Mouse (Mus musculus): ENCODE results near the gene Flrt1. TPM values are rescaled to one million over a fixed set of nuclear protein-coding genes. Genes with fewer than 3 reads are reported as not detected.
"Not testable (repeated sequence)": the region's sequence is repeated elsewhere in the genome, so short reads cannot be mapped to it uniquely, and the experiment has no call there.

Gene Flrt1
- polyA plus RNA-seq, 1 experiment from 2014 or later: 12.0 TPM

- peaks cover 4% of the 10 kb centered on the region for H3K27me3 ChIP-seq (ENCODE audit: control insufficient read depth, insufficient read depth, low read depth, low read length)
- no peaks in the 10 kb centered on the region for H3K36me3 ChIP-seq (ENCODE audit: control insufficient read depth, insufficient read depth, low read length)
- ATAC-seq: no peak
- no peaks in the 10 kb centered on the region for H3K9me3 ChIP-seq (replicated peaks; ENCODE audit: control insufficient read depth, low read length, poor library complexity, severe bottlenecking)
- H3K4me3 ChIP-seq (ENCODE audit: low read depth, low read length): no peak overlapping the region
- no peak overlapping the region for H3K4me2 ChIP-seq (ENCODE audit: low read length)
- H3K9ac ChIP-seq (ENCODE audit: low read depth, low read length): no peak overlapping the region
- no peak overlapping the region for H3K27ac ChIP-seq (ENCODE audit: low read length)
- WGBS: 46% methylated on average over 3 of the region's 3 CpGs
- peaks cover 15% of the 10 kb centered on the region for H3K4me1 ChIP-seq (ENCODE audit: control insufficient read depth, insufficient read depth, low read length)
Measured at GRCm38 (mm10) chr19:7055173-7055572, 50.4 kb downstream of the Flrt1 start.

- WGBS: 68% methylated on average over 10 of the region's 10 CpGs
- Histone ChIP-seq H3K27me3 (ENCODE audit: control insufficient read depth, insufficient read depth, low read depth, low read length) (peaks cover 4% of the 10 kb centered on the region), H3K4me3 (ENCODE audit: low read depth, low read length) (no peak overlapping the region), H3K27ac (ENCODE audit: low read length) (no peak overlapping the region), H3K36me3 (ENCODE audit: control insufficient read depth, insufficient read depth, low read length) (no peaks in the 10 kb centered on the region), H3K9ac (ENCODE audit: low read depth, low read length) (no peak overlapping the region), H3K4me2 (ENCODE audit: low read length) (no peak overlapping the region), H3K4me1 (ENCODE audit: control insufficient read depth, insufficient read depth, low read length) (peaks cover 15% of the 10 kb centered on the region), H3K9me3 (replicated peaks; ENCODE audit: control insufficient read depth, low read length, poor library complexity, severe bottlenecking) (no peaks in the 10 kb centered on the region)
- ATAC-seq: no peak
Measured at GRCm38 (mm10) chr19:7054772-7055171, 50.8 kb downstream of the Flrt1 start.

GRCm38 (mm10) chr19:7053382-7053781 is 52.1 kb downstream of the Flrt1 start:
- not testable (repeated sequence) for H3K27me3 ChIP-seq (ENCODE audit: control insufficient read depth, insufficient read depth, low read depth, low read length); ATAC-seq; H3K9ac ChIP-seq (ENCODE audit: low read depth, low read length); H3K4me3 ChIP-seq (ENCODE audit: low read depth, low read length); H3K36me3 ChIP-seq (ENCODE audit: control insufficient read depth, insufficient read depth, low read length); H3K9me3 ChIP-seq (replicated peaks; ENCODE audit: control insufficient read depth, low read length, poor library complexity, severe bottlenecking); H3K4me2 ChIP-seq (ENCODE audit: low read length); H3K27ac ChIP-seq (ENCODE audit: low read length)
- 82% methylated on average over 4 of the region's 4 CpGs for WGBS
- H3K4me1 ChIP-seq (ENCODE audit: control insufficient read depth, insufficient read depth, low read length): peaks cover 15% of the 10 kb centered on the region

- no peak overlapping the region for H3K4me3 ChIP-seq (ENCODE audit: low read depth, low read length)
- 51% methylated on average over 4 of the region's 4 CpGs for WGBS
- no peak for ATAC-seq
- H3K4me2 ChIP-seq (ENCODE audit: low read length): no peak overlapping the region
- no peak overlapping the region for H3K9ac ChIP-seq (ENCODE audit: low read depth, low read length)
- H3K27me3 ChIP-seq (ENCODE audit: control insufficient read depth, insufficient read depth, low read depth, low read length): no peaks in the 10 kb centered on the region
- peaks cover 5% of the 10 kb centered on the region for H3K4me1 ChIP-seq (ENCODE audit: control insufficient read depth, insufficient read depth, low read length)
- H3K9me3 ChIP-seq (replicated peaks; ENCODE audit: control insufficient read depth, low read length, poor library complexity, severe bottlenecking): no peaks in the 10 kb centered on the region
- no peaks in the 10 kb centered on the region for H3K36me3 ChIP-seq (ENCODE audit: control insufficient read depth, insufficient read depth, low read length)
- H3K27ac ChIP-seq (ENCODE audit: low read length): no peak overlapping the region
Measured at GRCm38 (mm10) chr19:7044706-7045105, 60.8 kb downstream of the Flrt1 start.

GRCm38 (mm10) chr19:7044279-7044678 is 61.2 kb downstream of the Flrt1 start:
- no peak overlapping the region for H3K4me2 ChIP-seq (ENCODE audit: low read length)
- H3K27me3 ChIP-seq (ENCODE audit: control insufficient read depth, insufficient read depth, low read depth, low read length): no peaks in the 10 kb centered on the region
- ATAC-seq: no peak
- H3K36me3 ChIP-seq (ENCODE audit: control insufficient read depth, insufficient read depth, low read length): no peaks in the 10 kb centered on the region
- H3K9me3 ChIP-seq (replicated peaks; ENCODE audit: control insufficient read depth, low read length, poor library complexity, severe bottlenecking): no peaks in the 10 kb centered on the region
- peaks cover 5% of the 10 kb centered on the region for H3K4me1 ChIP-seq (ENCODE audit: control insufficient read depth, insufficient read depth, low read length)
- H3K4me3 ChIP-seq (ENCODE audit: low read depth, low read length): no peak overlapping the region
- no peak overlapping the region for H3K9ac ChIP-seq (ENCODE audit: low read depth, low read length)
- WGBS: 75% methylated on average over 4 of the region's 4 CpGs
- H3K27ac ChIP-seq (ENCODE audit: low read length): no peak overlapping the region

Other genes with a start within 250 kb of the Flrt1 start
- gene Ccdc88b, start 247.5 kb downstream of the Flrt1 start, polyA plus RNA-seq (2015; fragmentation: Nextera tagmentation; extraction: Ambion mirVana): 0.27 and 0.55 TPM in 2 replicates
- gene Trmt112, start 196.0 kb downstream of the Flrt1 start, polyA plus RNA-seq (2015; fragmentation: Nextera tagmentation; extraction: Ambion mirVana): 95.3 and 107 TPM in 2 replicates
- gene Prdx5, start 195.6 kb downstream of the Flrt1 start, polyA plus RNA-seq (2015; fragmentation: Nextera tagmentation; extraction: Ambion mirVana): 353 and 382 TPM in 2 replicates
- 13.2 and 13.4 TPM in 2 replicates for gene Esrra, start 183.9 kb downstream of the Flrt1 start, polyA plus RNA-seq (2015; fragmentation: Nextera tagmentation; extraction: Ambion mirVana)
- gene Catsperz, start 180.3 kb downstream of the Flrt1 start, polyA plus RNA-seq (2015; fragmentation: Nextera tagmentation; extraction: Ambion mirVana): 0.85 and 1.9 TPM in 2 replicates
- 7.7 and 11.7 TPM in 2 replicates for gene Kcnk4, start 171.2 kb downstream of the Flrt1 start, polyA plus RNA-seq (2015; fragmentation: Nextera tagmentation; extraction: Ambion mirVana)
- gene Bad, start 163.9 kb downstream of the Flrt1 start, polyA plus RNA-seq (2015; fragmentation: Nextera tagmentation; extraction: Ambion mirVana): 84.7 and 92.5 TPM in 2 replicates
- 68.8 and 69.7 TPM in 2 replicates for gene Gpr137, start 163.2 kb downstream of the Flrt1 start, polyA plus RNA-seq (2015; fragmentation: Nextera tagmentation; extraction: Ambion mirVana)
- gene Ppp1r14b, start 130.8 kb downstream of the Flrt1 start, polyA plus RNA-seq (2015; fragmentation: Nextera tagmentation; extraction: Ambion mirVana): 111 and 136 TPM in 2 replicates
- gene Plcb3, start 129.3 kb downstream of the Flrt1 start, polyA plus RNA-seq (2015; fragmentation: Nextera tagmentation; extraction: Ambion mirVana): 9.7 and 10.7 TPM in 2 replicates
- 114 and 129 TPM in 2 replicates for gene Fkbp2, start 125.2 kb downstream of the Flrt1 start, polyA plus RNA-seq (2015; fragmentation: Nextera tagmentation; extraction: Ambion mirVana)
- 41.9 and 57.8 TPM in 2 replicates for gene Vegfb, start 118.1 kb downstream of the Flrt1 start, polyA plus RNA-seq (2015; fragmentation: Nextera tagmentation; extraction: Ambion mirVana)
- 21.6 and 22.9 TPM in 2 replicates for gene Dnajc4, start 113.2 kb downstream of the Flrt1 start, polyA plus RNA-seq (2015; fragmentation: Nextera tagmentation; extraction: Ambion mirVana)
- 19.4 and 19.6 TPM in 2 replicates for gene Nudt22, start 109.6 kb downstream of the Flrt1 start, polyA plus RNA-seq (2015; fragmentation: Nextera tagmentation; extraction: Ambion mirVana)
- gene Trpt1, start 109.6 kb downstream of the Flrt1 start, polyA plus RNA-seq (2015; fragmentation: Nextera tagmentation; extraction: Ambion mirVana): 17.2 and 17.3 TPM in 2 replicates
- 3.0 and 3.5 TPM in 2 replicates for gene Fermt3, start 86.3 kb downstream of the Flrt1 start, polyA plus RNA-seq (2015; fragmentation: Nextera tagmentation; extraction: Ambion mirVana)
- gene Stip1, start 65.8 kb downstream of the Flrt1 start, polyA plus RNA-seq (2015; fragmentation: Nextera tagmentation; extraction: Ambion mirVana): 204 and 211 TPM in 2 replicates
- gene Macrod1, start 48.9 kb downstream of the Flrt1 start, polyA plus RNA-seq (2015; fragmentation: Nextera tagmentation; extraction: Ambion mirVana): 4.4 and 5.9 TPM in 2 replicates
- gene Otub1, start 100.6 kb upstream of the Flrt1 start, polyA plus RNA-seq (2015; fragmentation: Nextera tagmentation; extraction: Ambion mirVana): 235 and 240 TPM in 2 replicates
- 837 and 884 TPM in 2 replicates for gene Cox8a, start 111.9 kb upstream of the Flrt1 start, polyA plus RNA-seq (2015; fragmentation: Nextera tagmentation; extraction: Ambion mirVana)
- 68.1 and 69.6 TPM in 2 replicates for gene Naa40, start 135.5 kb upstream of the Flrt1 start, polyA plus RNA-seq (2015; fragmentation: Nextera tagmentation; extraction: Ambion mirVana)
- 17.9 and 20.1 TPM in 2 replicates for gene Rcor2, start 161.6 kb upstream of the Flrt1 start, polyA plus RNA-seq (2015; fragmentation: Nextera tagmentation; extraction: Ambion mirVana)
- 42.2 and 43.8 TPM in 2 replicates for gene Mark2, start 236.1 kb upstream of the Flrt1 start, polyA plus RNA-seq (2015; fragmentation: Nextera tagmentation; extraction: Ambion mirVana)

Data from midbrain, embryonic 16.5 days (tissue).